Mouse (Mus musculus) liver, postnatal 0 days (tissue): Measurements from ENCODE around the gene Ttc26.

ENCODE experiments used
- CTCF ChIP-seq: sonication (generic); IDR thresholded peaks from 2 replicates; pipeline ENCODE4 v1.5.1; 2016; ENCODE audit warnings: antibody characterized with exemption, low read depth
- EP300 ChIP-seq: IDR thresholded peaks from 2 replicates; pipeline ENCODE4 v1.6.1; 2016; ENCODE audit warnings: antibody characterized with exemption, low read depth, mild to moderate bottlenecking

GRCm38 (mm10) chr6:38469591-38469990, 88.3 kb downstream of the Ttc26 start:
- TF ChIP-seq CTCF (peak; percentile 57), EP300 (no peak)
